Mouse (Mus musculus): ENCODE measurements around the gene Olfr844. TPM values are rescaled to one million over a fixed set of nuclear protein-coding genes. Genes with fewer than 3 reads are reported as not detected.

Olfr844 gene
- polyA plus RNA-seq (2015; fragmentation: Nextera tagmentation; extraction: Ambion mirVana): not detected in 2 replicates

- Histone ChIP-seq H3K4me2 (no peak within 1 kb of the TSS), H3K27me3 (no peaks in the 10 kb centered on the region), H3K4me1 (no peaks in the 10 kb centered on the region), H3K9ac (no peak within 1 kb of the TSS), H3K27ac (no peak within 1 kb of the TSS), H3K9me3 (replicated peaks) (peaks cover 24% of the 10 kb centered on the region), H3K36me3 (ENCODE audit: poor library complexity, severe bottlenecking) (no peaks in the 10 kb centered on the region), H3K4me3 (no peak within 1 kb of the TSS)
- no peak for ATAC-seq
Observed at GRCm38 (mm10) chr9:19316047-19316446, at the start of gene Olfr844. Olfr844 (plus strand) TSS chr9:19316347.

- Histone ChIP-seq H3K36me3 (ENCODE audit: poor library complexity, severe bottlenecking) (no peaks in the 10 kb centered on the region), H3K9me3 (replicated peaks) (peaks cover 7% of the 10 kb centered on the region), H3K4me3 (no peak within 1 kb of the TSS), H3K4me1 (no peaks in the 10 kb centered on the region), H3K4me2 (no peak within 1 kb of the TSS), H3K27ac (no peak within 1 kb of the TSS), H3K9ac (no peak within 1 kb of the TSS), H3K27me3 (no peaks in the 10 kb centered on the region)
- ATAC-seq: no peak
- WGBS: 66% methylated on average over 1 of the region's 1 CpGs
Observed at GRCm38 (mm10) chr9:19336157-19336556, 20.0 kb downstream of the Olfr844 start, which contains the start of gene Olfr845. Olfr845 (plus strand) TSS chr9:19336457.

- 48% methylated on average over 1 of the region's 1 CpGs for WGBS
- Histone ChIP-seq H3K4me2 (no peak within 1 kb of the TSS), H3K9me3 (replicated peaks) (peaks cover 7% of the 10 kb centered on the region), H3K27ac (no peak within 1 kb of the TSS), H3K36me3 (ENCODE audit: poor library complexity, severe bottlenecking) (no peaks in the 10 kb centered on the region), H3K9ac (no peak within 1 kb of the TSS), H3K4me1 (no peaks in the 10 kb centered on the region), H3K4me3 (no peak within 1 kb of the TSS), H3K27me3 (no peaks in the 10 kb centered on the region)
- no peak for ATAC-seq
Observed at GRCm38 (mm10) chr9:19363905-19364304, 47.8 kb downstream of the Olfr844 start, which contains the start of gene Olfr846. Olfr846 (minus strand) TSS chr9:19364005.

Other genes with a start within 250 kb of the Olfr844 start
- not detected in 2 replicates for gene Olfr836, start 196.0 kb upstream of the Olfr844 start, polyA plus RNA-seq (2015; fragmentation: Nextera tagmentation; extraction: Ambion mirVana)
- not detected in 2 replicates for gene Olfr837, start 180.0 kb upstream of the Olfr844 start, polyA plus RNA-seq (2015; fragmentation: Nextera tagmentation; extraction: Ambion mirVana)
- not detected in 2 replicates for gene Olfr839-ps1, start 139.0 kb upstream of the Olfr844 start, polyA plus RNA-seq (2015; fragmentation: Nextera tagmentation; extraction: Ambion mirVana)
- not detected in 2 replicates for gene Olfr843, start 64.4 kb upstream of the Olfr844 start, polyA plus RNA-seq (2015; fragmentation: Nextera tagmentation; extraction: Ambion mirVana)
- gene Olfr845, start 20.1 kb downstream of the Olfr844 start, polyA plus RNA-seq (2015; fragmentation: Nextera tagmentation; extraction: Ambion mirVana): not detected in 2 replicates
- gene Olfr846, start 47.7 kb downstream of the Olfr844 start, polyA plus RNA-seq (2015; fragmentation: Nextera tagmentation; extraction: Ambion mirVana): not detected in 2 replicates
- not detected in 2 replicates for gene Olfr847, start 62.3 kb downstream of the Olfr844 start, polyA plus RNA-seq (2015; fragmentation: Nextera tagmentation; extraction: Ambion mirVana)
- not detected in 2 replicates for gene Olfr849, start 123.9 kb downstream of the Olfr844 start, polyA plus RNA-seq (2015; fragmentation: Nextera tagmentation; extraction: Ambion mirVana)
- not detected in 2 replicates for gene Olfr850, start 161.9 kb downstream of the Olfr844 start, polyA plus RNA-seq (2015; fragmentation: Nextera tagmentation; extraction: Ambion mirVana)
- gene Olfr851, start 176.9 kb downstream of the Olfr844 start, polyA plus RNA-seq (2015; fragmentation: Nextera tagmentation; extraction: Ambion mirVana): not detected in 2 replicates
- gene Olfr853, start 224.7 kb downstream of the Olfr844 start, polyA plus RNA-seq (2015; fragmentation: Nextera tagmentation; extraction: Ambion mirVana): not detected in 2 replicates

Data from forebrain, embryonic 13.5 days (tissue).